ENCODE assay signal across 25 mouse cellular contexts in genomic region chr2:6983902-6984301, GRCm38 (mm10).
"Had no signal": no experiment of that assay in that cellular context is flagged by ENCODE, and none has a peak within 500 bp of the region (broad histone marks: within the 10 kb centered on the region; RNA-seq: fewer than 3 reads in every experiment).

No protein-coding gene starts in this region.

- H3K36me3 ChIP-seq: heart, embryonic 13.5 days; heart, embryonic 15.5 days; hindbrain, embryonic 12.5 days; intestine, embryonic 15.5 days; liver, embryonic 13.5 days; liver, embryonic 15.5 days had no signal

- H3K4me2 ChIP-seq: heart, embryonic 11.5 days; heart, embryonic 13.5 days; heart, embryonic 15.5 days; hindbrain, embryonic 12.5 days; hindbrain, embryonic 14.5 days; intestine, embryonic 15.5 days; liver, embryonic 11.5 days; liver, embryonic 13.5 days; liver, embryonic 15.5 days had no signal

- H3K27me3 ChIP-seq: heart, embryonic 13.5 days; heart, embryonic 15.5 days; hindbrain, embryonic 12.5 days; intestine, embryonic 15.5 days; liver, embryonic 13.5 days; liver, embryonic 15.5 days had no signal

- DNase-seq: gastrocnemius, postnatal 14 days; gastrocnemius, postnatal 36 days; heart, adult 11 months; heart, adult 2 months; heart, postnatal 14 days; heart, postnatal 36 days; kidney, adult 18-20 months; kidney, adult 8-10 months; kidney, postnatal 10 days; kidney, postnatal 25 days; kidney, postnatal 4 days; liver; liver, embryonic 13.5 days had no signal

- H3K9ac ChIP-seq: heart, embryonic 13.5 days; heart, embryonic 15.5 days; hindbrain, embryonic 12.5 days; hindbrain, embryonic 14.5 days; intestine, embryonic 15.5 days; liver, embryonic 13.5 days; liver, embryonic 15.5 days had no signal

- H3K9me3 ChIP-seq: heart, embryonic 15.5 days; hindbrain, embryonic 12.5 days; intestine, embryonic 15.5 days; liver, embryonic 13.5 days; liver, embryonic 15.5 days had no signal

- H3K27ac ChIP-seq: heart, adult 2 months; heart, embryonic 13.5 days; heart, embryonic 15.5 days; hindbrain, embryonic 12.5 days; hindbrain, embryonic 14.5 days; intestine, embryonic 15.5 days; left cerebral cortex, adult 2 months; liver, embryonic 13.5 days; liver, embryonic 15.5 days had no signal

- H3K4me3 ChIP-seq: heart, adult 2 months; heart, embryonic 13.5 days; heart, embryonic 15.5 days; hindbrain, embryonic 12.5 days; intestine, embryonic 15.5 days; left cerebral cortex, adult 2 months; liver, embryonic 13.5 days; liver, embryonic 15.5 days had no signal

- ATAC-seq: hindbrain, embryonic 16.5 days; inflammation-experienced regulatory T-cells, adult 6 months; intestine, embryonic 15.5 days; intestine, postnatal 0 days had no signal

- H3K4me1 ChIP-seq: hindbrain, embryonic 12.5 days; intestine, embryonic 15.5 days; liver, embryonic 13.5 days; liver, embryonic 15.5 days had no signal
